Mouse (Mus musculus) heart, postnatal 25 days (tissue): ENCODE results near the gene Odf3l1. TPM values are rescaled to one million over a fixed set of nuclear protein-coding genes. Genes with fewer than 3 reads are reported as not detected.

Experiments
- DNase-seq: peaks from one replicate; pipeline ENCODE4 v3.0.0; 2022; ENCODE audit warnings: low spot score
- intact Hi-C: fragments of 180-260 bp; cut with DNase I; formaldehyde crosslinking; loops from one replicate; pipeline ENCODE4 v1.15.1; 2025
- total RNA-seq, 2 experiments: library from RNA; stranded (reverse); gene quantifications; 2 replicates each; pipeline ENCODE4 v1.2.3; 2021

Gene Odf3l1
- total RNA-seq, 2 experiments from 2014 or later = not detected

DNA sequence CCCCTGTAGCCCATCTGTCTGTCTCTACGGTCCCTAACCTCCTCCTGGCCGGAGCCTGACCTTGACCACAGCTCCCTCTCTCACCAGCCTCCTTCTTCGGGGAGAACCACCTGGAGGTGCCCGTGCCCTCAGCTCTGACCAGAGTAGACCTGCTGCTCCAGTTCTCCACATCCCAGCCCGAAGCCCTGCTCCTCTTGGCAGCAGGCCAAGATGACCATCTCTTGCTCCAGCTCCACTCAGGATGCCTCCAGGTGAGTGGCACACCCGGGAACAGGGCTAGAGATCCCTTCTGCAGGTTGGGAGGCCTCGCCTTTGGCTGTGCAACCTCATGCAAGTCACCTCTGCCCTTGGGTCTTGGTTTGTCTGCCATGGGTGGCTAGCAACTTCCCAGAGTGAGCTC is 19.0 kb upstream of the Odf3l1 start:
- intact Hi-C loops = no loop called here
- no peak for DNase-seq

DNA sequence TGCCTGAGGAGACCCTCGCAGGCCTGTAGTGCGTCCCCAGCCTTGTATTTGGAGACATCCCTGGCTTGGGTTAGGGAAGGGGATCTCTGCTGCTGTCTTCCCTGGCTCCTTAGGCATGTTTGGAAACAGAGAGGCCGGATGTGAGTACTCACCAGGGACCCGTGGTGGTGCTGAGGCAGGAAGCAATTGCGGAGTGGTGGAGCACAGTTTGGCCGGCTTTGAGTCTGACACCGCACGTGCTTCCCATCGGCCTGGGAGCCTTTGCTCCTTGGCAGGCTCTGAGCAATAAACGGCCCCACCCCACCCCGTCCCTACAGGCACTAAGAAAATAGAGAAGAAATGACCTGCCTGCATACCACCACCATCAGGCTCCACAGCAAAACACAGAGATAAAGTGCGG is 18.3 kb upstream of the Odf3l1 start:
- intact Hi-C loops = no loop called here
- no peak for DNase-seq

GRCm38 (mm10) chr9:56882283-56882682 is 17.8 kb upstream of the Odf3l1 start:
- no peak for DNase-seq
- intact Hi-C loops = no loop called here

- no peak for DNase-seq
- intact Hi-C loops = no loop called here
Measured at GRCm38 (mm10) chr9:56881539-56882082, 17.1 kb upstream of the Odf3l1 start.

DNA sequence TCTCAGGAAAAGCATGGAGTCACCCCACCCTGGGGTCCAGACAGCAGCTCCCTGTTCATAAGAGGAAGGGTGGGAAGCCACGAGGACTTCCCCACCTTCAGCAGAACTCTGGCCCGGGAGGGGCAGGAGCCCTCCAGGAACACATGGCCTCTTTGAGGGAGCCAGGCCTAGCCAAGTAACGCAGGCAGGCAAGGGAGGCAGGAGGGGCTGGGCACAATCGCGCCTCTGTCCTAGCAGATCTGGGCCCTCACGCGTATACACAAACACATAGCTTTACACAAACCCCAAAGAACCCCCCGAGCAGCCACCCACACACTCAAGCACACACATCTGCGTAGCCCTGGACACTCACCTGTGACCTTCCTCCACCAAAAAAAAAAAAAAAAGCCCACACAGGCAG is 16.3 kb upstream of the Odf3l1 start:
- no peak for DNase-seq
- intact Hi-C loops = no loop called here

GRCm38 (mm10) chr9:56877284-56877683 is 12.8 kb upstream of the Odf3l1 start:
- intact Hi-C loops = no loop called here
- DNase-seq = no peak

DNA sequence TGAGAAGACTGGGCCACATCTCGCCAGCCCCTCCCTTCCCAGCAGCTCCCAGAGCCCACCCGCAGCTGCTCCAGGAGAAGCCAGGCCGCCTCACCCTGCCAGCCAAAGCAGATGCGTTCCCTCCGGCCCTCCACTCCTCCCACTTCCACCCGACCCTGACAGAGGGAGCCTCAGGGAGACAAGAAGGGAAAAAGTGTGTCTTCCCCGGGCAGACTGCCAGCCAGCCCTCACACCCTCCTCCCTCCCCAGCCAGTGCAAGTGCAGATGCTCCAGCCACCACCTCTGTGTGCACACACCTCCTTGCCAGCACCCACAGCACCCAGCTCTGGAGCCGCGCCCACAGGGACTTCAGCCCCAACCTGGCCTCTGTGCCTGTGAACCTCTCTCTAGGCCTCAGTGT is 12.3 kb upstream of the Odf3l1 start:
- intact Hi-C loops = no loop called here
- DNase-seq = no peak

DNA sequence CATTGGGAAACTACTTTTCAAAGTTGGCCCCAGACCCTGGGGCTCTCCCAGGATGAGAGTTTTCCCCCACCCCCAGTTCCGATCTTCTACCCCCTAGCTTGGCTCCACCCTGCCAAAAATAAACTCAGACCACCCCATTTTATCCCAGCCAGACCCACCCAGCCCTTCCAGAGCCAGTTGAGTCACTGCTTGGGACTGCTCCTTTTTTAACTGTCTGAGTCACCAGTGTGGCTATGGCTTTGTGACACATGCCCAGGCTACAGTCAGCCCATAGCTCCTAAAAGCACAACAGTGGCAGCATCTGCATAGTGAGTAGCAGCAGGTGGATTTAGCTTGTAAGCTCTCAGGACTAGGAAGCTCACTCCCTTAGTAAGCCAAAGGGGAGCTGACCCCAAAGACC is 8.6 kb upstream of the Odf3l1 start:
- intact Hi-C loops = no loop called here
- no peak for DNase-seq

DNA sequence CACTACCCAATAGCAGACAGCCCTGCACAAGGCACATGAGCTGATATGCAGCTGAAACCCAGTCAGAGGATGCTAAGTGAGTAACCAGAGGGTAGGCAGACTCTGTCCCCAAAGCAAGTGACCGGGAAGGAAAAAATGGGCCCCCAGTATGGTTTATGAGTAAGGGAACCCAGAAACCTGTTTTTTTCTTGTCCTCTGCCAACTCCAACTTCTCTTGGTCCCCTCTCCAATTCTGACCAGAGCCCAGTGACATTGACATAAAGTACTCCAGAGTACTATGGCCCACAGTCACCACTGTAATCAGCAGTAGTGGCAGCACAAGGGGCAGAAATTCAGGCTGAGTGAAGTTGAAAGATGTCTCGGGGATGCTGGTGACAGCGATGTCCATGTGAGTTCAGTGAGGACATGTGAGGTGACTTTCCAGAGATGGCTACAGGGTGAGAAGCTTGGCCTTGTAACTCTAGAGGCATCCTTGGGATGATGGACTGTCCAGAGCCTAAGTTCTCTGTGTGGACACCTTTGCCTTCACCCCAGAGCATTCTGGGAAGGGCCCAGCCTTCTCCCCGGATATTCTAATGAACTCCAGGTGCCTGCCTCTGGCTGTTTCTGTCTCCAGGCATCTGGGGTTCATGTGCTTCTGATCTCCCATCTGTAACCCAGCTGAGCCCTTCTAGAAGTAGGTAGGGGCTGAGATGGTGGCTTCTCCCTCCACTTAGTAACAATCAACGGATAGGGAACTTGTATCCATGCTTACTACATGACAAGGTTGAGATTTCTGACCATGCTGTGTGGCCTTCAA is 7.8 kb upstream of the Odf3l1 start:
- no peak for DNase-seq
- intact Hi-C loops = no loop called here

GRCm38 (mm10) chr9:56871191-56871590 is 6.7 kb upstream of the Odf3l1 start:
- intact Hi-C loops = no loop called here
- DNase-seq = peak; percentile 49

DNA sequence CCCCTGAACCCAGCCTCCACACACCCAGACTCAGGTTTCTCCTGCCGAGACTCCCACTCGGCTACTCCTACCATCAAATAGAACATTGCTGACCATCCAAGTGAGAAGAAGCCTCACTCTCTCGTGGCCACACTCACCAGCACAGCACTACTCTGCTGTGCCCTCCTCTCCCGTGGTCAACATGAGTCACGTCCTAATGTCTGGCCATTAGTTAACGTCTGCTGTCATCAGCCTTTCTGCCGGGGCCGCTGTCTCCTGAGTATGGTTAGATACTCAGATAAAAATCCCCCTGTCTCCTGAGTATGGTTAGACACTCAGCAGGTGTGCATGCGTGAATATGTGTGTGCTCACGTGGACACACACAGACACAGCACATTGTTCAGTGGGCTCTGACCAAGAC is 6.3 kb upstream of the Odf3l1 start:
- intact Hi-C loops = no loop called here
- no peak for DNase-seq

DNA sequence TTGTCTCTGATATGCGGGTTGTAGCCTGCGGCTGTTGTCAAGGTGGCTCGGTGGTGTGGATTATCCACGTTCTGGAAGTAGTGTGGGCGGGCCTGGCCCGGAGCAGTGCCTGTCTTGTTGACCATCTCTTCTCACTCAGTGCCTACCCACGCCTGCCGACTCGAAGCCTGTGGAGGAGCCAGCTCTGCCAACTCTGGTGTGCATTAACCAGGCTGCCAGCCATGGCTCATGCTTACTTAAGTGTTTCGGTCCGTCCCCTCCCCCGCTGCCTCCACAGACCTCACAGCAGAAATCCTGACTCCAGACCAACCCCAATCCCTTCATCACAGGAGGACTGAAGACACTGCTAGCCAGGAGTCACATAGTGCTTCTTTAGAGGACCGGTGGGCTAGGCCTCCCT is 5.1 kb upstream of the Odf3l1 start:
- intact Hi-C loops = no loop called here
- DNase-seq = no peak

GRCm38 (mm10) chr9:56868292-56868691 is 3.8 kb upstream of the Odf3l1 start:
- intact Hi-C loops = no loop called here
- no peak for DNase-seq

DNA sequence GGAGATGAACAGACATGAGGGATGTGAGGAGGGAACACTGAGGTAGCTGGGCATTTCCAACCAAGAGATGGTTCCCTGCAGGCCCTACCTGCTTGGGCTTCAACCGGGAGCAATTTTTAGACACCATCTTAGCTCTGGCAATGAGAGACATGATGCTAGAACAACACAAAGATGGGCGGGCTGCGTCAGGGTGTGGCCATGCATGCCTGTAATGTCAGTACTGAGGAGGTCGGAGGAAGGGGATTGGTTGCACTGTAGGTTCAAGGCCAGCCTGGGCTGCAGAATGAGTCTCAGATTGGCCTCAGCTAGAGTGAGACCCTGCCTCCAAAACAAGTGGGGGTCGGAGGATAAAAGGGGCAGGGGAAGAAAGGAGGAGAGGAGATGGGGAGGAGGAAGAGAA is 2.0 kb upstream of the Odf3l1 start:
- intact Hi-C loops = no loop called here
- no peak for DNase-seq

DNA sequence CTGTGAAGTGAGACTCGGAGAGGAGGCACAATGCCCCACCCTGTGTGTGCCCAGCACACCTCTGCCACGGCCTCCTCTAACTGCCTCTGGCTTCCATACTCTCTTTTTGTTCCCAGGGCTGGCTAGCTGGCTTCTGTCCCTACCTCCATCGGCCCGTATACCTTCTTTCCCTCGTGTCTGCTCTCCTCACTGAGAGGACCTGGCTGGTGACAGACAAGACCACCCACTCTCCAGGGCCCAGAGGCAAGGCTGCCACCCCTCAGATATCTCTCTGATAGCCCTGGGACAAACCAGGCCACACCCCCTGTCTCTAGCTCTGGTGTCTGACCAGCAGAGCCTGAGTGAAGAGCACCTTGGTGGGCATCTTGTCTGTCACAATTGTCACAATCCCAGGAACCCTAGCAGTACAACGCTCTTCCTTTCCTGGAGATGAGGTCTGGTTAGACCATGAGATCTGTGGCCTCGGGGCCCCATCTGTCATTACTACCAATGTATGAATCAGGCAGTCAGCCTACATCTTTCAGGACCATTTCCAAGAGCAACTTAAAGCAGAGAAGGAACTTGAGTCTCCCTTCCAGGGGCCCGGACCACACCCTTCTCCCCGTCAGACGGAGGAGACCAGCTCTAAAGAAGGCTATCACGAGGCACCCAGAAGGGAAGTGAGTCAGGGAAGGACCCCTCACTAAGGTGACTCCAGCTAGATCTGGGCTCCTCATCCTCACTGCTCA is 1.4 kb upstream of the Odf3l1 start:
- no peak for DNase-seq
- intact Hi-C loops = loop anchor here (2.0 kb wide), 1 partner anchor 23 kb away; no protein-coding TSS in a partner anchor

DNA sequence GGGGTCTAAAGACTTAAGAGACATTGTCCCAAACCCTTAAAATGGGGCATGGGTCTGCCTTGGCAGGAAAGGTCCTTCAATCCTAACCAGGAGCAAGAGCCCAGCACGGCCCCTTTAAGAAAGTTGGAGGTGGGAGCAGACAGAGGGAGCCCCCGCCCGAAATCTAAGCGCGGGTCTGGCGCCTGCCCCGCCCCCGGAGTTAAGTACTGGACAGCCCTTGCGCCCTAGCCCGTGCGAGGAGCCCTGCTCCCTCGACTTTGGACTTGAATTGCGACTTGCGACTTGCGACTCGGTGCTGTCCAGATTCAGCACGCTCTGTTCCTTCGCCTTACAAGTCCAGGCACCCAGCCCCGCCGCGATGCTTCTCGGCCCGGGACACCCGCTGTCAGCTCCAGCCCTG is 353 bp upstream of the Odf3l1 start, which contains the start of gene Cspg4:
Cspg4 (plus strand) TSS at position 202 of the 400 bp plus-strand sequence.
- DNase-seq = peak; percentile 50
- intact Hi-C loops = loop anchor here (2.0 kb wide), 1 partner anchor 24 kb away; no protein-coding TSS in a partner anchor

DNA sequence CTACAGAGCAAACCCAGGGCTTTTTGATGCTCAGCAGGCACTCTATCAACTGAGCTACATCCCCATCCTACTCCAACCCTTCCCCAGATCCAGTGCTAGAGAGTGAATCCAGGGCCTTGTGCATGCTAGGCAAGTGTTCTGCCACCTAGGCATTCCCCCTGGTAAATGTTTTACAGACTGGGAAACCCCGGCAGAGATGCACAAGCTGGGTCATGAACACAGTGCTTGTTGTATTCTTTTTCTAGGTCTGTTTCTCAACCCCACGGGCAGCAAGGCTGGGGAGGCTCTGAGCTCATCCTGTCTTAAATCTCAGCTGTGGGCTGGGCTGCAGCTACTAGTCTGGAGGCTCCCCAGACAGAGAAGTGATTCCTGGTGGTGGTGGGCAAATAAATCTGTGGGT is 1.6 kb downstream of the Odf3l1 start:
- intact Hi-C loops = no loop called here
- DNase-seq = no peak

GRCm38 (mm10) chr9:56860486-56861269 is 3.8 kb downstream of the Odf3l1 start:
- DNase-seq = peak; percentile 31
- intact Hi-C loops = loop anchor here (2.0 kb wide), 1 partner anchor 16 kb away; no protein-coding TSS in a partner anchor

DNA sequence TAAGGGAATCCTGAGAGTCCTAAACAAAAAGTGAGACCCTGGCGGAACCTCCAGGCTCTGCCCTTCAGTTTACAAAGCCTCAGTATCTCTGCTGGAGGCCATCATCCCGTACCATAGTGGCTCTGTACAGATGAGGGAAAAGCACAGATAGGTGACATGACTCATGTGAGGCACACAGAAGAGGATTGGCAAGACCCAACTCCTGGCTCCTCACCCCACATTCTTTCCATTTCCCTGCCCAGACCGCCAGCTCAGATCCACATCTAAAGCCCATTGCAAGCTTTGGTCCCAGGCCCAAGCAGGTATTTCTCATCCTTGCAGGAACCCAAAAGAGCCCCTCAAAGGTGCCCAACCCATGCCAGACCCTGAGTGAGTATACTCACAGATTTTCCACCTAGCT is 4.4 kb downstream of the Odf3l1 start:
- intact Hi-C loops = loop anchor here (2.0 kb wide), 1 partner anchor 15 kb away; no protein-coding TSS in a partner anchor
- DNase-seq = no peak

DNA sequence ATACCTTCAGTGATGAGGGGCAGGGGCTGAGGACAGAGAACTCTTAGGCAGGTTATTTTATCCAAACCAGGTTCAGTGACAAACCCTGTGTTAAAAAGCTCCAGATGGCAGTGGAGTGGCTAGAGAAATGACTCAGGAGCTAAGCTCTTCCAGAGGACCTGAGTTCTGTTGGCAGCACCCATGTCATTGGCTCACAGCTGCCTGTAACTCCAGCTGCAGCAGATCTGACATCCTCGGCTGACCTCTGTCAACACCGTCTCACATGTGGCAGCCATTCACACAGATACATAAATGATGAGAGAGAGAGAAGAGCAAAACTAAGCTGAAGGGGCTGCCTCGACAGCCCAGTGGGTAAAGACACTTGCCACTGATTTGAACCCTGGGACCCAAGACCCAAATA is 7.0 kb downstream of the Odf3l1 start:
- DNase-seq = no peak
- intact Hi-C loops = no loop called here
